Mouse (Mus musculus) mature B cell (primary cell): Measurements from ENCODE around the gene Grk2.

Experiments used
- in situ Hi-C: fragments of 300-500 bp; cut with MboI; formaldehyde crosslinking; loops from 2 replicates; pipeline ENCODE4 v1.14.3; 2019

Gene Grk2

DNA sequence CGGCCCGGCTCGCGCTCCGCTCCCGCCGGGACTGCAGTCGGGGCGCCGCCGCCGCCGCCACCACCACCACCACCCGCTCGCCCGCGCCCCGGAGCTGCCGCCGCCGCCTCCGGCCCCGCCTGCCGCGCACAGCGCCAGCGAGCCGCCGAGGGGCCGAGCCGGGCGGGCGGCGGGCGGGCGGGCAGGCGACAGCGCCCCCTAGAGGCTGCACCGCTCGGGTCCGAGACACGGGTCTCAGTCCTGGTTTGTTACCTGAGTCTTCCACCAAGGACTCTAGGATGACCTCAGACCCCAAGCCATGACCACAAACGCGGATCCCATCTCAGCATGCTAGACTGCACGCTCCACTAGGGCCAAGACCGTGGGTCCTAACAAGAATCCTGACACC lies at the start of gene Grk2:
Grk2 (minus strand) TSS at position 33 of the 388 bp plus-strand sequence.
- in situ Hi-C loops: no loop called here

DNA sequence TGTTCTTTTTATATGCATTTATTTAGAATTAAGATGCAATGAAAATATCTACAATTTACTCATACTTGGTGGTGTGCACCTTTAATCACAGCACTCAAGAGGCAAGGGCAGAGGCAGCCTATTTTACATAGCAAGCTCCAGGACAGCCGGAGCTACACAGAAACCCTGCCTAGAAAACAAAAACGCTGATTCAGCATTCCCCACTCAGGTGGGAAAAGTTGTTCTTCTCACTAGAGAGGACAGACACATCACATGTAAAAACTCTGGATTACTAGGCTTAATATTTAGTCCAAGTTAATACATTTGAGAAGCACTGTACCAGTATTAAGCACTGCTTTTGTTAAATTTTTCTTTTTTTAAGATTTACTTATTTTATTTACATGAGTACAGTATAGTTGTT lies 43.4 kb upstream of the Grk2 start:
- in situ Hi-C loops: no loop called here

DNA sequence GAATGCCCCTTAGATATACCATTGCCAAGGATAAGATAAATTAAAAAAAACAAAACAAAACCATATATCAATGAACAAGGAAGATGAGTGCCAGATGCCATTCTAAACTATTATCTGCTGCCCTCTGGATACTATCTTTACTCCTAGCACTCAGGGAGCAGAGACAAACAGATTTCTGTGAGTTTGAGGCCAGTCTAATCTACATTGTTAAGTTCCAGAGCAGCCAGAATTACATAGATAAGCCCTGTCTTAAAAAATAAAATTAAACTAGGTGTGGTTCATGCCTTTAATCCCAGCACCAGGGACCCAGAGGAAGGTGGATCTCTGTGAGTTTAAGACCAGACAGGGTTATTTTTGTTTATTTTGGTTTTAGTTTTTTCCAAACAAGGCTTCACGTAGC lies 40.5 kb upstream of the Grk2 start:
- in situ Hi-C loops: no loop called here

DNA sequence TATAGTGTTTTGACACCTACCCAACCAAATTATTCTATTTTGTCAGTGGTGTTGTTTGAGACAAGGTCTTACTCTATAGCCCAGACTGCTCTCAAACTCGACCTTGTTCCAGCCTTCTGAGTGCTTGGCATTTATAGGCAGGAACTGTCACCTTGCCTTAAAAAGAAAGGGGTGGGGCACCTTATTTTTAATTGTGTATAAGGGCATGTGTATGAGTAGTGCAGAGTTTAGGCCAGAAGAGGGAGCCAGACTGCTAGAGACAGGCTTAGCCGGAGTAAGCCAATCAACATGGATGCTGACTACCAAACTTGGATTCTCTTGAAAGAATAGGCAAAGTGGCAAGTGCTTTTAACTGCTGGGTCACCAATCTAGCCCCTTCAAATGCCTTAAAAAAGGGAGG lies 32.1 kb upstream of the Grk2 start:
- in situ Hi-C loops: no loop called here

DNA sequence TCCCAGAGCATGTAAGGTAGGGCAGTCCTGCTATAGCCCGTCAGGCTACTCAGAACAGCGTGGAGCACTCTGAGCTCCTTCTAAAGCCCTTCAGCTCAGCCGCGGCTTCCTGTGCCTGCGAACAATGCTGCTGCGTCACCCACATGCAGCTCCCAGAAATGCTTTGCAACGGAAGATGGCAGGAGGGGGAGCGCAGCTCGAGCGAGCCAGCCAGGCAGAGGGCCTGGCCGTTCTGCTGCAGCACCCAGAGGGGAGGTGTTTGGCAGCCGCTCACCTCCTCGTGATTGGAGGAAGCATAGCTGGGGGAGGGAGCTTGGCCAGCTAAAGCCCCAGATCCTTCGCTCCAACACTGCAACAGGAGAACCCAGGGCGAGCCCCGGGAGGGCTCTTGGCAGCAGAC lies 27.8 kb upstream of the Grk2 start:
- in situ Hi-C loops: no loop called here

DNA sequence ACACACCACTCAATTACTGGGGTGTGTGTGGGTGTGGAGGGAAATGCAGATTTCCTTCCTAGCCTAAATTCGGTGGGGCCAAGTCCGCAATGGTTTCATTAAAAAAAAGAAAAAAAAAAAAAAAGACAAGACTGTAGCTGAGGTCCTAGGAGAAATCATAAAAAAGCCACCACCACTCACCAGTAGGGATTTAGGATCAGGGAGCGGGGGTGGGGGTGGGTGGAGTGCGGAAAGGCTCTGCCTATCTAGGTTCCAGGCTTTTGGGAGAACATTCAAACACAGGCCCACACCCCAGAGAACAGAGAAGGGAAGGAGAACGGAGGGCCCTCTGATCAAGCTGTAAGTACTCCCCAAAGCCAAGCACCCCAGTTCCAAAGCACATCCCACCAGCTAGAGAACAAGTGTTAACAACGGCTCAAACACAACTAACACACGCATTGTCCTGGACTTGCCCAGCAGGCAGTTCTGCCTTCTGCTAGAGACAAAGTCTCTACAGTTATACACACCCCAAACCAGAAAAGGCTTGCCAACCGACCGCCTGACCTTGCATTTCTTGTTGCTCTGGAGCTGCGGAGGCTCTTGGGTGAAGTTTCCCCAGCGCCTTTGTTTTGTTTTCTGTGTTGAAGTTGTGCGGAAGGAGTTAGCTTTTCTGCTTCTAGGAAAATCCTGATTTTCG lies 27.2 kb upstream of the Grk2 start:
- in situ Hi-C loops: no loop called here

DNA sequence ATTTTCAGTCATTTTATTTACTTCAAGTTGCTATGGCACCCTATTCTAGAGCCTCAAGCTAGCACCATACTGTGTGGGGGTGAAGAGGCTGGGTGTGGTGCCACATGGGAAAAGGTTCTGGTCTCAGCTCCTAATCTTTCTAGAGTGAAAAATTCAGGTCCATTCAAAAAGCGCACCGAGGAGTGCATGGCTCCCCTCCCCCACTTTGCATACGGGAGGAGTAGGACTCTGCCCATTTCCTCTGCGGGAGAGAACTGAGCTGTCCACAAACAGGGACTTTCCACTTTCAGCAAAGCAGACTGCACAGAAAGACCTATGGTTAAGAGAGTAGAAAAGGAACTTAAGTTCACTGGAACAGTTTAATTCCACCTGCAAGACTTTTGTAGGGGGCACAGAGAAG lies 26.6 kb upstream of the Grk2 start:
- in situ Hi-C loops: no loop called here

DNA sequence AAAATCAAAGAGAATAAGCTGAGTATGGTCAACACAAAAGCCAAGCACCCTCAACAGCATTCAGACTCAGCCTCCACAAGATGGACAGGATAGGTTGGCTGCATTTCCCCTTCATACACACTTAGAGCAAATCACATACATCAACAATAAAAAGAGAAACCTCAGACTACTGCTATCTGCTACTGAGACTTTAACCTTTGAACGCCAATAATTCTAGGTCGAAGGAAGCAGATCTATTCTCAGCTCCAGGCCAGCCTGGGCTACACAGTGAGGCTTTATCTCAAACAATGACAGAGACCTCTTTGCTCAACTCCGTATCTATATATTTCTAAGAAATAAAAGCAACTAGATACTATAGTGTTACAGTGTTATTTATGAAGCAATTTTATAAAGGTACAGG lies 25.3 kb upstream of the Grk2 start:
- in situ Hi-C loops: no loop called here

DNA sequence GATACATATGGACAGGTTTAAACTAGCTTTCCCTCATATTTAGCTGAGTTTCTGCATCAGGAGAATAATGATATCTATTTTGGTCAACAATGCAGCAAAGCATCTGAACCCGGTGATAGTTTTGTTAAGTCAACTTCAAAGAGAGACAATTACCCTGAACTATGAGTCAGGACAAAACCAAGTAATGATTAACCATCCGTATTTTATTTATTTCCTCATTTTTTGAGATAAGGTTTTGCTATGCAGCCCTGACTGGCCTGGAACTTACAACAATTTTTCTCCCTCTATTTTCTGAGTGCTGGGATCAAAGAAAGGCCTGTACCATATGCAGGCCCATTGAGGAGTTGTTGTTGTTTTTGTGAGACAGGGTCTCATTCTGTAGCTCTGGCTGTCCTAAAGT lies 24.6 kb upstream of the Grk2 start:
- in situ Hi-C loops: no loop called here

DNA sequence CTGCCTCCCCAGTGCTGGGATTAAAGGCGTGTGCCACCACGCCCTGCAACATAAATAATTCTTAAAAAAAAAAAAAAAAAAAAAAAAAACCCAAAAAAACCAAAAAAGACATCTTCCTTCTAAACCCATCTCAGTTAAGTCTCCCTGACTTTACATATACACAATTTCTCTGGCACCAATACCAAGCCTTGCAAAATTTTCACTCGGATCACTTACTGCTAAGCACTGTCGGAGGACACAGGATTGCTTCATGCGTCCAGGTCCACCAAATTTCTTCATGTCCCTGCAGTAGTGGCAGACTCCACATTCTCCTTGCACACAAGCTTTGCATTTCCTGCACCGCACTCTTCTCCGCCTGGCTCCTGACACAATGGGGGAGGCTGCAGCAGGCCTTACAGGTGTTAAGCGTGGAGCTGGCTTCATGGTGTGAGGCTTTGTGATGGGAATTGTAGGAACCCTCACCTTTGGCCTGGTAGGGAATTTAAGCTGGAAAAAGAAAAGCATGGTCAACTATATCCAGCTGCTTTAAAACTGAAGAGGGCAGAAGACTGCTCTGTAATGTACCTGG lies 22.8 kb upstream of the Grk2 start:
- in situ Hi-C loops: no loop called here

DNA sequence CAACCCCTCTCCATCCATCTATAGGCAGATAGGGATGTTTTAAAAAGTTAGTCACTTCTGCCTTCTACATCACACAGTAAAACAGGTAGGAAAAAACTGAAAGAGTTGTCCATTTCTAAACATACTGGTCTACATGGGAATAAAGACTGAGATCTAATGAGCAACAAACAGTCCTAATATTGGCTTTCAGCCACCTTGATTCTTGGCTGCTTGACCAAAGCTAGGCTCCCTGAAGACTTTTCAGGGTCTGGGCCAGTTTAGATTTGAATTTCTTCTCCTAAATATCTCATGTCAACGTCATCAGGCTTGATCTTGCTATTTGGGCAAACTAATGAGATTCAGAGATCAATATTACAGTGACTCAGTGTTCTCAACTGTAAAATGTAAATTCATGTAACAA lies 20.9 kb upstream of the Grk2 start:
- in situ Hi-C loops: no loop called here

DNA sequence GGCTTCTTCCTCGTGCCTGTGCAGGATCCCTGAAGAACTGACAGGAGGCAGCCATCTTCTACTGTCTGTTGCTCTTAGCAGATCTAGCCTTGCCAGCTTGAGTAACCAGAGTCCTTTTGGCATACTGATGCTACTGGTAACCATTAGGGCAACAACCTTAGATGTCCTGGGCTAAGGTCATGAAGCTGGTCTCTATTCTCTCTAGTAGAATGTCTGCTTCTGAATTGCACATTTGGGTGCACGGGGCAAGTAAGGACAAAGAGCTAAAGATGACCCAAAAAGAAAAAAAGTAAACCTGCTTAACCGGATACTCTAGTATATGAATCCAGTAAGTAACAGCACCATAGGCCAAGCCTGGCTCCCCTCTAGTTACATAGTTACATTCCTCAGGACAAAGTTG lies 20.1 kb upstream of the Grk2 start:
- in situ Hi-C loops: no loop called here

DNA sequence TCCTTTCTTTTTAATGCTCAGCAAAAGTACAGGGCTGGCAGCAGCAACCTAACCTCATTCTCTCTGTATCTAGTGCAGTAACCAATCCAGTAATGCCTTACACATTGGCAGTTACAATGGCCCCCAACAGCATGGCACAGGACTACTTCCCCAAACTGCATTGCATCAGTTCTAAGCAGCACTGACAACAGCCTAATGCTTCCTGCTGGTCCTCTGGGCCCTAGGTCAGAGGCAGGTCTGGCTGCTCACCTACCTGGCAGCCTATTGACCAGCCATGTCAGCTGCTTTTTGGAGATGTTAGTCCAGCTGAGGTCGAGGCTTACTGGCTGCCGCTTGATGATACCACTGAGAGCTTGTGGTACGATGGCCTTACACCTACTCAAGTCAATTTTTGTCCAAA lies 16.1 kb upstream of the Grk2 start:
- in situ Hi-C loops: no loop called here

DNA sequence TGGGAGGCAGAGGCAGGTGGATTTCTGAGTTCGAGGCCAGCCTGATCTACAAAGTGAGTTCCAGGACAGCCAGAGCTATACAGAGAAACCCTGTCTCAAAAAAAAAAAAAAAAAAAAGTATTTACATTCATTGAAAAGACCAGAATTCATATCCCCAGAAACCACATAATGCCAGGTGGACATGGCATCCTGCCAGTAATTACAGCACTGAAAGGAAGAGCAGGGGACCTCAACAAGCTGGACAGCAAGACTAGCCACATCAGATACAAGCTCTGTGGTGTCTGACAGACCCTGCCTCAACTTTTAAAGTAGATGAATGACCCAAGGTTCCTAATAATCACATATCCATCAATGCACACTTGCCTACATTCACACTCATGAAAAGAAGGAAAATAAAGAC lies 15.6 kb upstream of the Grk2 start:
- in situ Hi-C loops: no loop called here

DNA sequence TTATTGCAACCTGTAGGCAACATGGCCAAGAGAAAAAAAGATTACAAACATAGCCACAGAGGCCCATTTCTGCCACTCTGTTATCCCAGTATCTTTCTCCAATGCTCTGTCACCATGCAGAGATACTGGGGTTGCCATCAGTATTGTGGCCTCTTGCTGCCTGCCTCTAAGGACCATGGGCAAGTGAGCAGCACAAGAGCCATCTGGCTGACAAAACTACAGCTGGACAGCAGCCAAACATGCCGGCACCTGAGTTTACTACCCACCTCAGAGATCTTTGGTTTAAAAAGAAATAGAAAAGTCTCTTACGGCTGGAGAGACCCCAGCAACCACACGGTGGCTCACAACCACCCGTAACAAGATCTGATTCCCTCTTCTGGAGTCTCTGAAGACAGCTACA lies 13.2 kb upstream of the Grk2 start:
- in situ Hi-C loops: loop anchor here (10.0 kb wide), 1 partner anchor 64 kb away; no protein-coding TSS in a partner anchor

DNA sequence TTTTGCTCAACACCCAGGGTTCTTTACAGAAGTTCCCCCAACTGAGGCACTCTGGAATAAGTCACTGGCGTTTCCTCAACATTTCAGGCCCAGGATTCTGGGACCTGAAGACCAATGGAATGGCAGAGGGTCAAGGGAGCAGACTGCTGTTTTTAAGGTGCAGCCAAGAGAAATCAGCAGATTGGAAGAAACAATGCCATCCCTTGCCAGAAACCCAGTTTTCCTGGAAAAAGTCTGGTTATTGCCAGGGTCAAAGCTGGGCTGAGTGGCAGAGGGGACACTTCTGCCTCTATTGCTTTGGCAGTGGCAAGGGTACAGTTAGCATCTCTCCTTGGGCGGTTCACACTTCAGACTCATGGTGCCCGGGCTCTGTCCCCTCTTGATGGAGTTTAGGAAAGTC lies 11.2 kb upstream of the Grk2 start:
- in situ Hi-C loops: loop anchor here (10.0 kb wide), 1 partner anchor 62 kb away; no protein-coding TSS in a partner anchor

DNA sequence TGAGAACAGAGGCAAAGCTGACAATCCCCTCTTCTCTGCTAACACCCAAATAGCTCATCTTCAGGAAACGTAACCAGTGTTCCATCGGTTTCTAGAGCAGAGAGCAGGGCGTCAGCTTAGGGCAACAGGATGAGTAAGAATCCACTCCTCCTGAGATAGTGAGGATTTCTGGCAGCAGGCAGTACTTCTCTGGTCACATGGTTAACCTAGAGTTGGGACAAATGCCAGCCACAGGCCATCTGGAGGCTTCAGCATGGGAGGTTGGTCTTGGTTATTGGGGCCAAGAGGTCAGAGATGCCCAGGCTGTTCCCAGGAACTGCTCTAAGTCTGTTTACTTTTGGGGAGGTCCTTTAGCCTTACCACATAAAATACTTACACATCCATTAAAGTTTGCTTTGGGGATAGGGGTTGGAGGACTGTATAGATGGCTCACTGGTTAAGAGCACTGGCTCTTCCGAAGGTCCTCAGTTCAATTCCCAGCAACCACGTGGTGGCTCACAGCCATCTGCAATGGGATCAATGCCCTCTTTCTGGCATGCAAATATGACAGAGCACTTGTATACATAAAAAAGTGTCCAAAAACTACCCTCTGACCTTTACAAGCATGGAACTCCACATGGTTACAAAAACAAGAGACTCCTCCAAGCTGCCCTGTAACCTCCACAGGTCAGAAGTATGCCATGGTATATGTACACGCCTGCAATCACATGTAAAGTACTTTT lies 9.4 kb upstream of the Grk2 start:
- in situ Hi-C loops: loop anchor here (10.0 kb wide), 1 partner anchor 61 kb away; no protein-coding TSS in a partner anchor

DNA sequence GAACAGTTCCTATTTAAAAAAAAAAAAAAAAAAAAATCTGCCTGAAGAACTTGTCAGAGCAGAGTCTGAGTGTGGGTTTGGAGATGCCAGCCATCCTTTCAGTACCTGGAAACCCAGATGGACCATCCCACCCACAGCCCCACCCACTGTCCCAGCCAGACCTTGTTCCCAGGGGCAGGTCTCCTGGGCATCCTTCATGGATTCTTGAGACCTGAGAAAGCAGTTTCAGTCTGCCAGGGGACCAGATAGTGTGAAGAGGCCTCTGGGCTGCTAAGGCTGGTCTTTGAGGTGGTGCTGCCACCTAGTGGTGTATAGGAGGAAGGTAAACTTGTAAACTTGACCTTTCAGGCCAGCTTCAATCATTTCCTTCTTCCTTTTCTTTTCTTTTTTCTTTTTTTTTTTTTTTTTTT lies 3.8 kb upstream of the Grk2 start:
- in situ Hi-C loops: loop anchor here (10.0 kb wide), 1 partner anchor 55 kb away; no protein-coding TSS in a partner anchor

DNA sequence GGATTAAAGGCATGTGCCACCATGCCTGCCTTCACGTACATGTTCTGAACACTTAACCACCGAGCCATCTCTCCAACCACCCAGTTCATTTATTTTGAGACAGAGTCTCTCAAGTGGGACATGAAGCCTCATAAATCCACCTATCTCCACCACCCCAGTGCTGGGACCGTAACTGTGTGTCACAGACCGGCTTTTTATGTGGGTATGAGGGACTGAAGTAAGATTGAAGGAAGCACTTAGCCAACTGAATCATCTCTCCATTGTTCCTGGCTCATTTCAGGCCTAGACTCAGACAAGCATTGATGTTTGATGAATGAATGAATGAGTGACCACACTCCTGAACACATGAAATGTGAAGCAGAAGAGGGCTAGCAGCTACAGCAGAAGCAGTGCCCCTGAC lies 3.3 kb upstream of the Grk2 start:
- in situ Hi-C loops: no loop called here

DNA sequence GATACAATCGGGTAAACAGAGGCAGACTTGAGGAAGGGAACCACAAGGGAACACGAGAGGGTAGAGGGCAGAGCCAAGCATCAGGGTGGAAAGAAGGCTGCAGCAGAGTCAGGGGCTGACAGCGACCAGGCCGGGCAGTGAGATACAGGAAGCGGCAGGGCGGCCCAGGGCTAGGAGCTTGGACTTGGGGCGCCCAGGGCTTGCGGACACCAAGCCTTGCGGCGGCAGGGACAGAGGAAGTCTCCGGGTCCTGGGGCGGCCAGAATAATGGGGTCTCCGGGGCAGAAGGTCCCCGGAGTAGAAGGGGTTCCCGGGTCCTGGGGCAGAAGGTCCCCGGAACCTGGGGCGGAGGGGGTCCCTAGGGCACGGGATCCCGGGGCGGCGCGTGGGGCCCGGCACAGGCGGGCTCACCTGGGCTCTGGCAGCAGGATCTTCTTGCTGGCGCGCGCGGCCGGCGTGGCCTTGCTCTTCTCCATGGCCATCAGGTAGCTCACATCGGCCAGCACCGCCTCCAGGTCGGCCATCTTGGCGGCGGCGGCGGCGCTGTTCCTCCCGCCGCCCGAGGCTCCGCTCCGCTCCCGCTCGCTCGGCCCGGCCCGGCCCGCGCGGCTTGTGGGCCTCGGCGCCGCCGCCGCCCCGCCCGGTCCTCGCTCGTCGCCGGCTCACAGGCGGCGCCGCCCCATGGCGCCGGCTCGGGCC lies 382 bp downstream of the Grk2 start:
- in situ Hi-C loops: no loop called here

DNA sequence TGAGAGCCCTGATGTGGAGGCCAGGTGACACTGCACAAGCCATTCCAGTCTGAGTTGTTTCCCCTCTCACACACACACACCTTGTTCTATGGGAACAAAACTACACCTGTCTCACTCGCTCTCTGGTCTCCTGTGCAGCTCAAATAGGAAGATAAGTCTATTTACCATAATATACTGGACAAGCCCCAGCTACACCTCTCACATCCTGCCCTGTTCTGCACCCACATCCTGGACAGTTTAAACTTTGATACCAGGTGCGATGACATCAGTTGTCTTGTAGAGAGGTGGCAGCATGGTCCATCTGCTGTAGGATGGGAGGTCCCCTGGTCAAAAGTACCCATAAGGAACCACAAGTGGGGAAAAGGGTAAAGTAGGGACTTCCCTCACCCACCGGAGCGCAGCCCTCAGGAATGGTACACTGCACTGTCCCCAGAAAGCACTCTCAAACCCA lies 1.1 kb downstream of the Grk2 start:
- in situ Hi-C loops: no loop called here

DNA sequence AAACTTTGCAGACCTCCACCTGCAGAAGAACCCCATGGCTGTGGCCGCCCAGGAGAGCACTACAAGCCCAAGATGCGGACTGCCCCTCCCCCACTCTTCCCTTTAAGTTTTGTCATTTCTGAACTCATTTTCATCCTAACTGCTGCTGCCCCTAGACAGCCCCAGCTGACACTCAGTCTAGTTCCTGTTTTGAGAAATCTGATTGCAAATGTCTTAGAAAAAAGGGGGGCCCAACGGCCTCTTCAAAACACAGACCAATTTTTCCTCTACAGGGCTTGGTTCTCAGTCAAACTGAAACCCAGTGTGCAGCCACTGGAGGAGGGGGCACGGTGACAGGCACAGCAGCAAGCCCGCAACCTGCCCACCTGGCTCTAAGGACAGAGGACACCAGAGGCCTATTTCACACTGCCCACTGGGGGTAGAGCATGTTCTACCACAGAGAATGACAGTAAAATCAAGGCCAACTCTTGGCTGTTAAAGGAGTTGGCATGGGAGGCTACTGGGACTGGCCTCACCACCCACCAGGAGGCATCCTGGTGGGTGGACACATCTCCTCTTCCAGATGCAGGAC lies 1.7 kb downstream of the Grk2 start:
- in situ Hi-C loops: no loop called here
